Mouse (Mus musculus): ENCODE results near the gene Ube2d2b. TPM values are rescaled to one million over a fixed set of nuclear protein-coding genes. Genes with fewer than 3 reads are reported as not detected.

The Ube2d2b gene
- 0.15 and 0.16 TPM in 2 replicates for polyA plus RNA-seq (2014; fragmentation: Nextera tagmentation; extraction: Ambion mirVana)

DNA sequence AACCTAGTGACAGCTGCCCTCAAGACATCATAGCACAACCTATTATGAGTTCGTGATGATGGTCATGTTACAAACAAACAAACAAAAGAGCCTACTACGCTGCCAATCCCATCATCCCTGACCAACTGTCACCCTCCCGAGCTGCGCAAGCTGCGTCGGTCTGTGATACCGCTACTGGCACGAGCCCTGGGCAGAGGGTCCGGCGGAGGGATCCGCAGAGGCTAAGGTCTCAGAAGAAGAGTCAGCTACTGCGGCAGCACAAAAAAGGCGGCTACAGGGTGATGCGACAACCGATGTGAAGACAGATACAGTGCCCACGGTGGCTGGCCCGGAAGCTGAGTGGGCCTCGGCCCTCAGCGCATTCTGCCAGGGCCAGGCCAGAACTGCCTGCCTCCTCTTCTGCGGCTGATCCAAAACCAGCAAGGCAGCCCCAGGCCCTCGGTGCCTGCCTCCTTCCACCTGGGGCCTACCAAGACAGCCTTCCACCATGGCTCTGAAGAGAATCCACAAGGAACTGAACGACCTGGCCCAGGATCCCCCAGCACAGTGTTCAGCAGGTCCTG, at the start of gene Ube2d2b:
Ube2d2b (plus strand) TSS at position 102 of the 563 bp plus-strand sequence.
- DNase-seq (ENCODE audit: low spot score): no peak
- H3K4me2 ChIP-seq (ENCODE audit: low read depth, low read length, severe bottlenecking): no peak within 1 kb of the TSS
- no peak within 1 kb of the TSS for H3K9ac ChIP-seq (ENCODE audit: low read length)
- no peak within 1 kb of the TSS for H3K27ac ChIP-seq (ENCODE audit: low read depth, low read length)
- H3K36me3 ChIP-seq (ENCODE audit: control insufficient read depth, insufficient read depth, low read length): no peaks in the 10 kb centered on the region; the same call in 1 of the 2 replicates
- H3K4me1 ChIP-seq (replicated peaks; ENCODE audit: control insufficient read depth, insufficient read depth, low read length): no peaks in the 10 kb centered on the region
- no peak for ATAC-seq (replicated peaks; ENCODE audit: low FRiP score)
- H3K9me3 ChIP-seq (ENCODE audit: control insufficient read depth, low read length): no peaks in the 10 kb centered on the region
- H3K4me3 ChIP-seq (ENCODE audit: low read depth, low read length): no peak within 1 kb of the TSS
- WGBS: 96% methylated on average over 22 of the region's 22 CpGs
- H3K27me3 ChIP-seq (ENCODE audit: control insufficient read depth, insufficient read depth, low read length): no peaks in the 10 kb centered on the region

DNA sequence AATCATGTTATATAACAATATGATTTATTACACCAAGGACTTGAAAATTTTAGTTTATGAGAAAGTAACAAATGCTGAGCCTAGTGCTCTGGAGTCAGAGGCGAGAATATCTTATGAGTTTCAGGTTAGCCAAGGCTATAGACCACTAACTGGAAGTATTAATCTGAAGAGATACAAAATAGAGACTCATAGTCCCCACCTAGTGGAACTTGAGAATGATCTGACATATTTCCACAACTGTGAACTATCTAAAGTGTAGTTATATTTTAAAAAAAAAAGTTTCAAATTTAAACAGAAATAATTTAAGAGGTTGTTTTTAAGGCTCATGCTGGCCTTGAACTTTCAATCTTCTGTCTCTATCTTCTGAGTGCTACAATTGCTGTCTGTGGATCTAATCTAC, 47.5 kb upstream of the Ube2d2b start:
- Histone ChIP-seq H3K4me1 (replicated peaks; ENCODE audit: control insufficient read depth, insufficient read depth, low read length) (no peaks in the 10 kb centered on the region), H3K4me3 (ENCODE audit: low read depth, low read length) (no peak overlapping the region), H3K27ac (ENCODE audit: low read depth, low read length) (no peak overlapping the region), H3K36me3 (ENCODE audit: control insufficient read depth, insufficient read depth, low read length) (no peaks in the 10 kb centered on the region; the same call in 1 of the 2 replicates), H3K4me2 (ENCODE audit: low read depth, low read length, severe bottlenecking) (no peak overlapping the region), H3K9ac (ENCODE audit: low read length) (no peak overlapping the region), H3K27me3 (ENCODE audit: control insufficient read depth, insufficient read depth, low read length) (no peaks in the 10 kb centered on the region), H3K9me3 (ENCODE audit: control insufficient read depth, low read length) (no peaks in the 10 kb centered on the region)
- WGBS: 87% methylated on average over 1 of the region's 1 CpGs
- no peak for ATAC-seq (replicated peaks; ENCODE audit: low FRiP score)
- no peak for DNase-seq (ENCODE audit: low spot score)

DNA sequence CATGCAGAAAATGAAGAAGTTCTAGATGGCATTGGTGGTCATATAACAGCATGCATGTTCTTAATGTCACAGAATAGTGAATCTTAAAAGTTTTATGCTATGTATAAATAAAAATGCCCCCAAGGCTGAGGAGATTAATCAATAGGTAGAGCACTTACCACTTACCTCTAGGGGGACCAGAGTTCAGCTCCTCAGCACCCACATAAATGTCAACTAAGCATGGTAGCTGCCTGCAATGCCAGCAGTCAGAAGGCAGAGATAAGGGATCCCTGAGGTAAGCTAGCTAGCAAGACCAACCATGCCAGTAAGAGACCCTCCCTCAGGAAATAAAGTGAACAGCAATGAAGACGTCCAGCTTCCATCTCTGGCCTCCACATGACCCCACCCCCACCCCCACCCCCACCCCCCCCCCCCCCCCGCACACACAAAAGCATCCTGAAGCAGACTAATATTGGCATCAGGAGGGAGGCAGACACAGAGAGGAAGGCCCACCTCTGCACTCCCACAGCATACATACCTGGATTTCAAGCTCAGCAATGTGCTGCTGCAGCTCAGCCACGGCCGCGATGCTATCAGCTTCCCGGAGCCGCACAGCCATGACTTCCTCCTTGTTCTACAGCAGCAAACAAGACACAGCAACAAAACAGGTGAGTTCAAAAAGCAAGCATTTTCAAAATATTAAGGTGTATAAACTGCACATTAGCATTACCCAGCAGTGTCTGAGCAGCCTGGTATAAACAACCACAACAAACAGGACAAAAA, 42.0 kb upstream of the Ube2d2b start:
- no peaks in the 10 kb centered on the region; the same call in 1 of the 2 replicates for H3K36me3 ChIP-seq (ENCODE audit: control insufficient read depth, insufficient read depth, low read length)
- DNase-seq (ENCODE audit: low spot score) (no peak), ATAC-seq (replicated peaks; ENCODE audit: low FRiP score) (no peak)
- no peaks in the 10 kb centered on the region for H3K9me3 ChIP-seq (ENCODE audit: control insufficient read depth, low read length)
- H3K27ac ChIP-seq (ENCODE audit: low read depth, low read length): no peak overlapping the region
- no peak overlapping the region for H3K9ac ChIP-seq (ENCODE audit: low read length)
- no peak overlapping the region for H3K4me3 ChIP-seq (ENCODE audit: low read depth, low read length)
- 83% methylated on average over 6 of the region's 7 CpGs for WGBS
- H3K27me3 ChIP-seq (ENCODE audit: control insufficient read depth, insufficient read depth, low read length): no peaks in the 10 kb centered on the region
- H3K4me2 ChIP-seq (ENCODE audit: low read depth, low read length, severe bottlenecking): no peak overlapping the region
- no peaks in the 10 kb centered on the region for H3K4me1 ChIP-seq (replicated peaks; ENCODE audit: control insufficient read depth, insufficient read depth, low read length)

DNA sequence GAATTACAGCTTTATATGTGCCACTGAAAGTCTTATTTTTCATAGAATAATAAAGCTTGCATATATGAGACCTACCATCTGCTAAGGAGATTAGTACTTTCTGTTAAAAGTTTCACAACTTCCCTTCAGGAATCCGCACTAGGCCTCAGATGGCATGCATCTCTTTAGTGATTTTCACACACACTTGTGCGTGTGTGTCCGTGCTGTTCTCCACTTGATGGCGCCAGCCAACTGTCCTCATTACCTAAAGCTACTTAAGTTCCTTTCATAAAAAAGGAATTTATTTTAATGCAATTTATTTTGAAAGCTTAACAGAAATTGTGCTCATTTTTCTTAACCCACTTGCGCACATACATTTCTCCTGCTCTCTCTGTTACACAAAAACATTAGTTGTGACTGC, 40.4 kb upstream of the Ube2d2b start:
- H3K4me3 ChIP-seq (ENCODE audit: low read depth, low read length): no peak overlapping the region
- H3K9me3 ChIP-seq (ENCODE audit: control insufficient read depth, low read length): no peaks in the 10 kb centered on the region
- no peaks in the 10 kb centered on the region; the same call in 1 of the 2 replicates for H3K36me3 ChIP-seq (ENCODE audit: control insufficient read depth, insufficient read depth, low read length)
- DNase-seq (ENCODE audit: low spot score): no peak
- no peaks in the 10 kb centered on the region for H3K4me1 ChIP-seq (replicated peaks; ENCODE audit: control insufficient read depth, insufficient read depth, low read length)
- no peak overlapping the region for H3K4me2 ChIP-seq (ENCODE audit: low read depth, low read length, severe bottlenecking)
- 82% methylated on average over 5 of the region's 5 CpGs for WGBS
- H3K9ac ChIP-seq (ENCODE audit: low read length): no peak overlapping the region
- no peak for ATAC-seq (replicated peaks; ENCODE audit: low FRiP score)
- no peak overlapping the region for H3K27ac ChIP-seq (ENCODE audit: low read depth, low read length)
- H3K27me3 ChIP-seq (ENCODE audit: control insufficient read depth, insufficient read depth, low read length): no peaks in the 10 kb centered on the region

DNA sequence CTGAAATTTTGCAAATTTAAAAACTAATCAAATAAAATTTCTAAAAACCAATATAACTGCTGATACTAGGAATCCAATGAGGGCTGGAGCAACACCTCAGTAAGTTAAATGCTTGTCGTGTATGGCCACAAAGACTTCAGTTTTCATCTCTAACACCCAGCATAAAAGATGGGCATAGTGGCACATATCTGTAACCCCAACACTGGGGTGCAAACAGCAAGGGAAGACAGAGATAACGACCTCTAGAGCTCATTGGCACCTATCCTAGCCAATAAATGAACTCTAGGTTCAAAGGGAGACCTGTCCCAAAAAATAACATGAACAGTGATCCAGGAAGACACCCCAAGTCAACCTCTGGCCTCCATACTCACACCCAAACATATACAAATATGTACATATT, 37.9 kb upstream of the Ube2d2b start:
- no peaks in the 10 kb centered on the region for H3K4me1 ChIP-seq (replicated peaks; ENCODE audit: control insufficient read depth, insufficient read depth, low read length)
- H3K9ac ChIP-seq (ENCODE audit: low read length): no peak overlapping the region
- no peak overlapping the region for H3K4me3 ChIP-seq (ENCODE audit: low read depth, low read length)
- H3K4me2 ChIP-seq (ENCODE audit: low read depth, low read length, severe bottlenecking): no peak overlapping the region
- no peaks in the 10 kb centered on the region for H3K36me3 ChIP-seq (ENCODE audit: control insufficient read depth, insufficient read depth, low read length)
- WGBS: 93% methylated on average over 2 of the region's 2 CpGs
- no peak overlapping the region for H3K27ac ChIP-seq (ENCODE audit: low read depth, low read length)
- H3K27me3 ChIP-seq (ENCODE audit: control insufficient read depth, insufficient read depth, low read length): no peaks in the 10 kb centered on the region
- ATAC-seq (replicated peaks; ENCODE audit: low FRiP score) (no peak), DNase-seq (ENCODE audit: low spot score) (no peak)
- H3K9me3 ChIP-seq (ENCODE audit: control insufficient read depth, low read length): no peaks in the 10 kb centered on the region

DNA sequence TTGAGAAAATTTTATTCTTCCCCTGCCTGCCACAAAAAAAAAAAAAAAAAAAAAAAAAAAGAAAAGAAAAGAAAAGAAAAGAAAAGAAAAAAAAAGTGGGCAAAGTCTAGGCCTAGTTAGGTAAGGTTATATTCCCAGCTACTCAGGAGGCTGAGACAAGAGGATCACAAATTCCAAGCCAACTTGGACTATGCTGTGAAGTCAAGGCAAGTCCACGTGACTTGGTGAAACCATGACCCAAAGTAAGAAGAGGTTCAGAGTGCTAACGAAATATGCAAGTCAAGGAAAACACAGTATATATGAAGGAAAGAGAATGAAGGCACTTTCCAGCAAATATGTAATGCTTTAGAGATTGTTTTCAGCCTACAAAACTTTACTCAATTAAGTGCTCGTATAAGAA, 37.4 kb upstream of the Ube2d2b start:
- Histone ChIP-seq H3K9me3 (ENCODE audit: control insufficient read depth, low read length) (no peaks in the 10 kb centered on the region), H3K27me3 (ENCODE audit: control insufficient read depth, insufficient read depth, low read length) (no peaks in the 10 kb centered on the region), H3K4me2 (ENCODE audit: low read depth, low read length, severe bottlenecking) (no peak overlapping the region), H3K4me3 (ENCODE audit: low read depth, low read length) (no peak overlapping the region), H3K4me1 (replicated peaks; ENCODE audit: control insufficient read depth, insufficient read depth, low read length) (no peaks in the 10 kb centered on the region), H3K27ac (ENCODE audit: low read depth, low read length) (no peak overlapping the region), H3K9ac (ENCODE audit: low read length) (no peak overlapping the region), H3K36me3 (ENCODE audit: control insufficient read depth, insufficient read depth, low read length) (no peaks in the 10 kb centered on the region)
- DNase-seq (ENCODE audit: low spot score): no peak
- ATAC-seq (replicated peaks; ENCODE audit: low FRiP score): no peak
- WGBS: 95% methylated on average over 3 of the region's 3 CpGs

DNA sequence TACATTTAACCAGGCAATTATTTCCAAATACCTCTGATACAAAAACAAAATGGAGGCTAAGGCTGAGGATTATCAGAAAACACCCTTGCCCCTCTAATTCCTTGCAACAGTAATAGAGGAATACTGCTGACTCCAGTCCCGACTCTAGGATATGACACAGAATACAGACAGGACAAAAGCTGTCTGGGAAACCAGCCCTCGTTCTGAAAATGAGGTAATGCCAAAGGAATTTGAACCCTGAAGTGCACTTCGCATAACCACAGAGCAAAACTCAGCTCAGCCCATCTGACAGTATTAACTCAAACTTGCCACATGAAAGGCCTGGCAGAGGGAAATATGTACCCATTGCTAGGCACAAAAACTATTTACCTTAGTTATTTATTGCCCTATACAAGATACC, 36.6 kb upstream of the Ube2d2b start:
- Histone ChIP-seq H3K4me1 (replicated peaks; ENCODE audit: control insufficient read depth, insufficient read depth, low read length) (no peaks in the 10 kb centered on the region), H3K9ac (ENCODE audit: low read length) (no peak overlapping the region), H3K9me3 (ENCODE audit: control insufficient read depth, low read length) (no peaks in the 10 kb centered on the region), H3K4me2 (ENCODE audit: low read depth, low read length, severe bottlenecking) (no peak overlapping the region), H3K27ac (ENCODE audit: low read depth, low read length) (no peak overlapping the region), H3K27me3 (ENCODE audit: control insufficient read depth, insufficient read depth, low read length) (no peaks in the 10 kb centered on the region), H3K36me3 (ENCODE audit: control insufficient read depth, insufficient read depth, low read length) (no peaks in the 10 kb centered on the region), H3K4me3 (ENCODE audit: low read depth, low read length) (no peak overlapping the region)
- ATAC-seq (replicated peaks; ENCODE audit: low FRiP score) (no peak), DNase-seq (ENCODE audit: low spot score) (no peak)
- 26% methylated on average over 3 of the region's 3 CpGs for WGBS

DNA sequence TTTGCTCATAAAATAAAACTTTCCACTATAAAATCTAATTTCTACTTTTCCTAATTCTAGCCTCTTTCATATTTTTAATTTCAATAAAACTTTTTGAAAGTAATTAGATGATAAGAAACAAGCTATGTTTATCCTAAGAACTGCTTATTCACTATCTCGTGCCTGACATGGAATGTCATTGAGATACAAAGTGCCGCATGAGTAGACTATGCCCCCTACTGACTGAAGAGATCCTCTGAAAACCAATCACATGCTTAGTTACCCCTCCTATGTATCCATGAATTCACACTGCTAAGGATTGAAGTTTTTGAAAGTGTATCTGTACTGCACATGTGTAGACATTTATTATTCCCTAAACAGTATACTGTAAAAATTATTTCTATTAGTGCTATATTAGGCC, 36.0 kb upstream of the Ube2d2b start:
- 39% methylated on average over 2 of the region's 2 CpGs for WGBS
- no peak overlapping the region for H3K27ac ChIP-seq (ENCODE audit: low read depth, low read length)
- H3K4me1 ChIP-seq (replicated peaks; ENCODE audit: control insufficient read depth, insufficient read depth, low read length): no peaks in the 10 kb centered on the region
- no peak overlapping the region for H3K9ac ChIP-seq (ENCODE audit: low read length)
- no peaks in the 10 kb centered on the region for H3K36me3 ChIP-seq (ENCODE audit: control insufficient read depth, insufficient read depth, low read length)
- H3K27me3 ChIP-seq (ENCODE audit: control insufficient read depth, insufficient read depth, low read length): no peaks in the 10 kb centered on the region
- no peak overlapping the region for H3K4me2 ChIP-seq (ENCODE audit: low read depth, low read length, severe bottlenecking)
- DNase-seq (ENCODE audit: low spot score) (no peak), ATAC-seq (replicated peaks; ENCODE audit: low FRiP score) (peak; percentile 39; the same call in 1 of the 2 replicates)
- H3K9me3 ChIP-seq (ENCODE audit: control insufficient read depth, low read length): no peaks in the 10 kb centered on the region
- H3K4me3 ChIP-seq (ENCODE audit: low read depth, low read length): no peak overlapping the region

DNA sequence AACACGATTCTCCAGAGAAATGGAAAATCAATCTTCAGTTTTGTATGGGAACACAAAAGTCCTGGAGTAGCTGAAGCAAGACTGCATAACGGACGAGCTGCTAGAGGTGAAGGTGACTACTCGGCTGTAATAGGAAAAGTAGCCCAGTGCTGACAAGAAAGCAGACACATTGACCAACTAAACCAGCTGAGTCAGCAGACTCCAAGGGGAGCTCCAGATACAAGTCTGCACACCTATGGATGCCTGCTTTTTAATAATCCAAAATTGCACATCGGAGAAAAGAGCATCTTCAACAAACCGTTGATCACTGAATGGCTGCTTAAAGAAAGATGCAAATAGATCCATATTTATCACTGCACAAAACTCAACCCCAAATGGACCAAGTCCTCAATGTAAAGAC, 31.6 kb upstream of the Ube2d2b start:
- no peak overlapping the region for H3K27ac ChIP-seq (ENCODE audit: low read depth, low read length)
- H3K4me2 ChIP-seq (ENCODE audit: low read depth, low read length, severe bottlenecking): no peak overlapping the region
- no peaks in the 10 kb centered on the region for H3K9me3 ChIP-seq (ENCODE audit: control insufficient read depth, low read length)
- no peaks in the 10 kb centered on the region for H3K4me1 ChIP-seq (replicated peaks; ENCODE audit: control insufficient read depth, insufficient read depth, low read length)
- H3K9ac ChIP-seq (ENCODE audit: low read length): no peak overlapping the region
- 92% methylated on average over 6 of the region's 6 CpGs for WGBS
- no peak for DNase-seq (ENCODE audit: low spot score)
- ATAC-seq (replicated peaks; ENCODE audit: low FRiP score): no peak
- no peaks in the 10 kb centered on the region for H3K27me3 ChIP-seq (ENCODE audit: control insufficient read depth, insufficient read depth, low read length)
- no peak overlapping the region for H3K4me3 ChIP-seq (ENCODE audit: low read depth, low read length)
- H3K36me3 ChIP-seq (ENCODE audit: control insufficient read depth, insufficient read depth, low read length): no peaks in the 10 kb centered on the region
